Mouse (Mus musculus): ENCODE measurements around the gene Haspin. TPM values are rescaled to one million over a fixed set of nuclear protein-coding genes. Genes with fewer than 3 reads are reported as not detected.

Haspin gene
- polyA plus RNA-seq, 1 experiment from 2014 or later, result 2.2 TPM

GRCm38 (mm10) chr11:73098860-73099259 is 39.2 kb downstream of the Haspin start:
- WGBS, result 74% methylated on average over 5 of the region's 5 CpGs
- no peak for ATAC-seq (replicated peaks)

GRCm38 (mm10) chr11:73094231-73094995 is 43.7 kb downstream of the Haspin start:
- WGBS, result 81% methylated on average over 11 of the region's 11 CpGs
- no peaks in the 10 kb centered on the region for H3K9me3 ChIP-seq
- no peak overlapping the region for H3K4me2 ChIP-seq
- no peak overlapping the region for H3K27ac ChIP-seq
- no peak overlapping the region for H3K4me3 ChIP-seq
- H3K4me1 ChIP-seq, result no peaks in the 10 kb centered on the region
- no peak for ATAC-seq (replicated peaks)
- H3K36me3 ChIP-seq (replicated peaks), result no peaks in the 10 kb centered on the region
- H3K9ac ChIP-seq, result no peak overlapping the region
- H3K27me3 ChIP-seq (replicated peaks), result no peaks in the 10 kb centered on the region

More at GRCm38 (mm10) chr11:73098860-73099259, 39.2 kb downstream of the Haspin start:
- Histone ChIP-seq H3K36me3 (replicated peaks) (no peaks in the 10 kb centered on the region), H3K4me2 (no peak overlapping the region), H3K4me3 (no peak overlapping the region), H3K9ac (no peak overlapping the region), H3K27ac (no peak overlapping the region), H3K9me3 (no peaks in the 10 kb centered on the region), H3K27me3 (replicated peaks) (no peaks in the 10 kb centered on the region), H3K4me1 (no peaks in the 10 kb centered on the region)

- Histone ChIP-seq H3K27me3 (replicated peaks) (no peaks in the 10 kb centered on the region), H3K4me3 (no peak overlapping the region), H3K27ac (no peak overlapping the region), H3K9ac (no peak overlapping the region), H3K9me3 (no peaks in the 10 kb centered on the region), H3K36me3 (replicated peaks) (no peaks in the 10 kb centered on the region), H3K4me1 (no peaks in the 10 kb centered on the region), H3K4me2 (no peak overlapping the region)
- WGBS, result 79% methylated on average over 7 of the region's 7 CpGs
- no peak for ATAC-seq (replicated peaks)
These were observed 45.2 kb downstream of the Haspin start for GRCm38 (mm10) chr11:73092877-73093276.

- Histone ChIP-seq H3K36me3 (replicated peaks) (no peaks in the 10 kb centered on the region), H3K9ac (no peak overlapping the region), H3K4me3 (no peak overlapping the region), H3K27me3 (replicated peaks) (no peaks in the 10 kb centered on the region), H3K4me2 (no peak overlapping the region), H3K4me1 (no peaks in the 10 kb centered on the region), H3K27ac (no peak overlapping the region), H3K9me3 (no peaks in the 10 kb centered on the region)
- no peak for ATAC-seq (replicated peaks)
- 83% methylated on average over 4 of the region's 4 CpGs for WGBS
These were observed 46.0 kb downstream of the Haspin start for GRCm38 (mm10) chr11:73092057-73092456.

- Histone ChIP-seq H3K4me3 (no peak overlapping the region), H3K27me3 (replicated peaks) (no peaks in the 10 kb centered on the region), H3K9me3 (no peaks in the 10 kb centered on the region), H3K36me3 (replicated peaks) (no peaks in the 10 kb centered on the region), H3K4me1 (no peaks in the 10 kb centered on the region), H3K9ac (no peak overlapping the region), H3K4me2 (no peak overlapping the region), H3K27ac (no peak overlapping the region)
- no peak for ATAC-seq (replicated peaks)
- WGBS, result 94% methylated on average over 2 of the region's 2 CpGs
These were observed 47.3 kb downstream of the Haspin start for GRCm38 (mm10) chr11:73090826-73091225.

- H3K9ac ChIP-seq, result no peak within 1 kb of the TSS
- WGBS, result 90% methylated on average over 4 of the region's 4 CpGs
- no peak within 1 kb of the TSS for H3K27ac ChIP-seq
- H3K4me2 ChIP-seq, result no peak within 1 kb of the TSS
- H3K9me3 ChIP-seq, result no peaks in the 10 kb centered on the region
- no peaks in the 10 kb centered on the region for H3K4me1 ChIP-seq
- no peaks in the 10 kb centered on the region for H3K36me3 ChIP-seq (replicated peaks)
- no peaks in the 10 kb centered on the region for H3K27me3 ChIP-seq (replicated peaks)
- H3K4me3 ChIP-seq, result no peak within 1 kb of the TSS
- no peak for ATAC-seq (replicated peaks)
These were observed 47.8 kb downstream of the Haspin start, which contains the start of gene Itgae for GRCm38 (mm10) chr11:73090283-73090682. Gene Itgae, plus strand, starts transcription at chr11:73090583.

- Histone ChIP-seq H3K4me3 (no peak overlapping the region), H3K27ac (no peak overlapping the region), H3K9ac (no peak overlapping the region), H3K36me3 (replicated peaks) (peaks cover 5% of the 10 kb centered on the region; the same call in 1 of the 2 replicates), H3K4me1 (no peaks in the 10 kb centered on the region), H3K27me3 (replicated peaks) (no peaks in the 10 kb centered on the region), H3K4me2 (no peak overlapping the region), H3K9me3 (no peaks in the 10 kb centered on the region)
- no peak for ATAC-seq (replicated peaks)
- 51% methylated on average over 6 of the region's 6 CpGs for WGBS
These were observed 50.2 kb downstream of the Haspin start for GRCm38 (mm10) chr11:73087700-73088480.

Other genes with a start within 250 kb of the Haspin start
- gene Atp2a3, start 177.1 kb downstream of the Haspin start, polyA plus RNA-seq (2015; fragmentation: Nextera tagmentation; extraction: Ambion mirVana), result 1.0 and 1.1 TPM in 2 replicates
- gene P2rx1, start 139.2 kb downstream of the Haspin start, polyA plus RNA-seq (2015; fragmentation: Nextera tagmentation; extraction: Ambion mirVana), result 0.33 and 0.45 TPM in 2 replicates
- gene Camkk1, start 119.3 kb downstream of the Haspin start, polyA plus RNA-seq (2015; fragmentation: Nextera tagmentation; extraction: Ambion mirVana), result 29.8 and 30.6 TPM in 2 replicates
- 10.9 and 12.7 TPM in 2 replicates for gene Ncbp3, start 90.5 kb downstream of the Haspin start, polyA plus RNA-seq (2015; fragmentation: Nextera tagmentation; extraction: Ambion mirVana)
- gene Itgae, start 47.7 kb downstream of the Haspin start, polyA plus RNA-seq (2015; fragmentation: Nextera tagmentation; extraction: Ambion mirVana), result 0.15 and 0.27 TPM in 2 replicates
- 0.36 and 0.40 TPM in 2 replicates for gene P2rx5, start 22.1 kb upstream of the Haspin start, polyA plus RNA-seq (2015; fragmentation: Nextera tagmentation; extraction: Ambion mirVana)
- 116 TPM in 2 replicates for gene Emc6, start 38.7 kb upstream of the Haspin start, polyA plus RNA-seq (2015; fragmentation: Nextera tagmentation; extraction: Ambion mirVana)
- gene Tax1bp3, start 38.8 kb upstream of the Haspin start, polyA plus RNA-seq (2015; fragmentation: Nextera tagmentation; extraction: Ambion mirVana), result 156 and 161 TPM in 2 replicates
- 19.9 and 20.8 TPM in 2 replicates for gene Ctns, start 60.7 kb upstream of the Haspin start, polyA plus RNA-seq (2015; fragmentation: Nextera tagmentation; extraction: Ambion mirVana)
- gene Shpk, start 61.2 kb upstream of the Haspin start, polyA plus RNA-seq (2015; fragmentation: Nextera tagmentation; extraction: Ambion mirVana), result 1.8 and 2.2 TPM in 2 replicates
- gene Trpv1, start 96.0 kb upstream of the Haspin start, polyA plus RNA-seq (2015; fragmentation: Nextera tagmentation; extraction: Ambion mirVana), result 0.14 and 0.21 TPM in 2 replicates
- 0.14 and 0.22 TPM in 2 replicates for gene Trpv3, start 129.1 kb upstream of the Haspin start, polyA plus RNA-seq (2015; fragmentation: Nextera tagmentation; extraction: Ambion mirVana)
- gene Aspa, start 191.3 kb upstream of the Haspin start, polyA plus RNA-seq (2015; fragmentation: Nextera tagmentation; extraction: Ambion mirVana), result 1.2 and 1.4 TPM in 2 replicates
- gene Gm49340, start 191.4 kb upstream of the Haspin start, polyA plus RNA-seq (2015; fragmentation: Nextera tagmentation; extraction: Ambion mirVana), result not detected in 2 replicates
- gene Spata22, start 191.4 kb upstream of the Haspin start, polyA plus RNA-seq (2015; fragmentation: Nextera tagmentation; extraction: Ambion mirVana), result 0.13 and 0.22 TPM in 2 replicates
- not detected in 2 replicates for gene Olfr20, start 212.5 kb upstream of the Haspin start, polyA plus RNA-seq (2015; fragmentation: Nextera tagmentation; extraction: Ambion mirVana)
- not detected in 2 replicates for gene Olfr376, start 233.0 kb upstream of the Haspin start, polyA plus RNA-seq (2015; fragmentation: Nextera tagmentation; extraction: Ambion mirVana)